In the genomic region with DNA sequence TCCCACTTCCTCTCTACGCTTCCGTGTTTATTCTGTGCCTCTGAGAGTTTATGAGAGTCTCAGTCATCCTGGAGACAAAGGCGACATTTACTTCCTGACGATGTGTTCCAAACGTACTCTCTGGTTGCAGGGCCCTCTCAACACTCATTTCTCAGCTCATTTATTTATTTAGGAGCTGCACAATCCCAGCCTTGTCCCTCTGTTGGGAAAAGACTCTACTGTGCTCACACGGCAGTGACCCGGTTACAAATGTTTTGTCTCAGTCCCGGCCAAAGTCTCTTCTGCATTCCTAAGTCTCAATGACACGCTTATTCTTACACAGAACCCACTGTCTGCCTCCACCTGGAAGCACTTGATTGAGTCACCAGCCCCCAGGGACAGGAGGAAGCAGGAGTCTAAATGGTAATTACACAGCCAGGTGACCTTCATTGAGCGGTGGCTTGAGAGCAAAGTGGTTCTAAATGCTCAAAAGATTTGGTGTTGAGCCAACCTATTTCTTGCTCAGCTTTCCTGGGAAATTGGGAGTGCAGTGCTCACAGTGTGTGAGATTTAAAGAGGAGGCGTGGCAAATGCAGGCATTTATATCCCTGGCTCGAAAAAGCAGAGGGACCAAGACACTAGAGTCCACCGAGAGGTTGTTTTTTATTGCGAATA, we compare ENCODE assay signal across 8 mouse cellular contexts.
A peak's percentile ranks its signal among the peaks of the same experiment; 100 is the strongest.
DNase-seq lines count a peak whose midpoint lies in the region; ATAC-seq and TF ChIP-seq lines count a peak whose summit lies in the region.

No protein-coding gene starts in this region.

- no peak overlapping the region for H3K4me3 ChIP-seq in heart, adult 2 months
- H3K4me3 ChIP-seq in heart, postnatal 0 days (ENCODE audit: low read depth, low read length), result no peak overlapping the region
- H3K4me3 ChIP-seq in limb, embryonic 14.5 days (replicated peaks; ENCODE audit: low read length), result no peak overlapping the region; the same call in 1 of the 2 replicates

- intact Hi-C loops in heart, adult 2 months (cut with DNase I), result no loop called here
- intact Hi-C loops in heart, postnatal 14 days (cut with DNase I), result no loop called here

- H3K27ac ChIP-seq in heart, adult 2 months, result peak overlapping the region; percentile 13; the same call in 1 of the 2 replicates
- H3K27ac ChIP-seq in heart, postnatal 0 days (ENCODE audit: low read depth), result peak overlapping the region; percentile 65
- peak overlapping the region; percentile 33 for H3K27ac ChIP-seq in limb, embryonic 14.5 days (replicated peaks; ENCODE audit: low read depth, low read length)

- no peak for DNase-seq in heart, adult 2 months
- no peak for DNase-seq in heart, postnatal 14 days
- peak; percentile 61 for DNase-seq in brain, embryonic 14.5 days (ENCODE audit: low read depth)
- peak; percentile 9 for DNase-seq in heart, postnatal 0 days (ENCODE audit: low spot score)
- DNase-seq in limb, embryonic 14.5 days (ENCODE audit: low spot score), result peak; percentile 79
- DNase-seq in skeletal muscle tissue, adult 2 months (ENCODE audit: low read depth, low spot score), result peak; percentile 46

- H3K9me3 ChIP-seq in heart, postnatal 0 days (replicated peaks; ENCODE audit: control insufficient read depth, low read length), result no peaks in the 10 kb centered on the region
- H3K9me3 ChIP-seq in limb, embryonic 14.5 days (ENCODE audit: control insufficient read depth, low read length), result no peaks in the 10 kb centered on the region

- no peak overlapping the region for H3K4me2 ChIP-seq in heart, postnatal 0 days (ENCODE audit: low read depth, low read length)
- peak overlapping the region; percentile 25 for H3K4me2 ChIP-seq in limb, embryonic 14.5 days (replicated peaks; ENCODE audit: low read depth, low read length, severe bottlenecking)

- no peaks in the 10 kb centered on the region for H3K27me3 ChIP-seq in heart, adult 2 months (ENCODE audit: control insufficient read depth, insufficient read depth, low read length)
- no peaks in the 10 kb centered on the region for H3K27me3 ChIP-seq in heart, postnatal 0 days (ENCODE audit: control insufficient read depth, insufficient read depth, low read length)
- no peaks in the 10 kb centered on the region for H3K27me3 ChIP-seq in limb, embryonic 14.5 days (ENCODE audit: control insufficient read depth, insufficient read depth, low read length)

- H3K36me3 ChIP-seq in heart, adult 2 months (ENCODE audit: control insufficient read depth, insufficient read depth, low read length), result no peaks in the 10 kb centered on the region
- H3K36me3 ChIP-seq in heart, postnatal 0 days (replicated peaks; ENCODE audit: control insufficient read depth, insufficient read depth, low read length), result no peaks in the 10 kb centered on the region
- H3K36me3 ChIP-seq in limb, embryonic 14.5 days (ENCODE audit: control insufficient read depth, insufficient read depth, low read length), result no peaks in the 10 kb centered on the region

- H3K9ac ChIP-seq in heart, adult 2 months (ENCODE audit: low read depth, low read length), result no peak overlapping the region
- no peak overlapping the region for H3K9ac ChIP-seq in heart, postnatal 0 days (replicated peaks; ENCODE audit: low read depth, low read length)
- H3K9ac ChIP-seq in limb, embryonic 14.5 days (ENCODE audit: low read depth, low read length, severe bottlenecking), result no peak overlapping the region

- no peak for TF ChIP-seq EP300 in heart, adult 2 months (IDR thresholded peaks at IDR 0.05; ENCODE audit: insufficient read depth, low read depth, low read length)
- no peak for TF ChIP-seq EP300 in heart, postnatal 0 days (IDR thresholded peaks at IDR 0.05; ENCODE audit: low read depth)

- peaks cover 5% of the 10 kb centered on the region for H3K4me1 ChIP-seq in heart, adult 2 months (ENCODE audit: control insufficient read depth, insufficient read depth, low read length)
- H3K4me1 ChIP-seq in heart, postnatal 0 days (ENCODE audit: control insufficient read depth, insufficient read depth), result no peaks in the 10 kb centered on the region
- H3K4me1 ChIP-seq in limb, embryonic 14.5 days (ENCODE audit: control insufficient read depth, insufficient read depth, low read length), result peaks cover 53% of the 10 kb centered on the region

- TF ChIP-seq CTCF in heart, adult 2 months (IDR thresholded peaks at IDR 0.05), result no peak
- TF ChIP-seq CTCF in brain, embryonic 14.5 days (IDR thresholded peaks at IDR 0.05; ENCODE audit: borderline replicate concordance, extremely low read depth, insufficient read depth, insufficient read length), result no peak
- no peak for TF ChIP-seq CTCF in heart, postnatal 0 days (IDR thresholded peaks at IDR 0.05; ENCODE audit: low read depth)

- no peak for ATAC-seq in heart, postnatal 0 days (ENCODE audit: insufficient read depth, low read depth)
- ATAC-seq in limb, embryonic 14.5 days (ENCODE audit: low FRiP score, low read depth), result peak; percentile 84
- no peak for ATAC-seq in activated CD4-positive, CD25-positive, alpha-beta regulatory T cell, adult 4 months
- no peak for ATAC-seq in erythroid progenitor cell, adult 5-6 weeks (replicated peaks; ENCODE audit: low FRiP score, poor library complexity, severe bottlenecking)

- no peak for TF ChIP-seq POLR2A in heart, adult 2 months (IDR thresholded peaks at IDR 0.05; ENCODE audit: insufficient read depth, low read depth, low read length)
- no peak for TF ChIP-seq POLR2A in brain, embryonic 14.5 days (IDR thresholded peaks at IDR 0.05; ENCODE audit: borderline replicate concordance, extremely low read depth, insufficient read depth, insufficient read length, poor library complexity, severe bottlenecking)
- no peak for TF ChIP-seq POLR2A in limb, embryonic 14.5 days (IDR thresholded peaks at IDR 0.05; ENCODE audit: borderline replicate concordance, extremely low read depth, insufficient read depth, insufficient read length)

- H3K79me2 ChIP-seq in heart, adult 2 months (replicated peaks; ENCODE audit: control insufficient read depth, insufficient read depth, low read length), result no peaks in the 10 kb centered on the region

- WGBS in heart, adult 2 months, result 38% methylated on average over 14 of the region's 14 CpGs
- WGBS in heart, postnatal 0 days, result 57% methylated on average over 14 of the region's 14 CpGs
- WGBS in limb, embryonic 14.5 days, result 11% methylated on average over 14 of the region's 14 CpGs

Comparison
In these comparisons a context has a peak if more than half of its experiments do, and no peak if none do; other contexts are left out.
1. DNase-seq: peak in brain, embryonic 14.5 days (single experiment), heart, postnatal 0 days (single experiment), limb, embryonic 14.5 days (single experiment) and skeletal muscle tissue, adult 2 months (single experiment); none in heart, adult 2 months (0 of 2) and heart, postnatal 14 days (0 of 2).
2. H3K27ac ChIP-seq: peak in every context shown above with its lines; median percentile 65 in heart, postnatal 0 days; 33 in limb, embryonic 14.5 days; 13 in heart, adult 2 months.